Mouse (Mus musculus) limb, embryonic 14.5 days (tissue): ENCODE data around the gene Srf. TPM values are rescaled to one million over a fixed set of nuclear protein-coding genes. Genes with fewer than 3 reads are reported as not detected.

Source experiments
- ATAC-seq: fragments of 200-750 bp; cut with Nextera tagmentation; 2 replicates; pipeline ENCODE4 v1.8.0; 2017; ENCODE audit warnings: low read depth, moderate number of reproducible peaks, moderate TSS enrichment; ENCODE audit not compliant: low FRiP score
- DNase-seq: peaks from one replicate; pipeline ENCODE4 v3.0.0-alpha.2; 2015; ENCODE audit warnings: low spot score
- H3K27ac ChIP-seq: fragments of 300-500 bp; sonication (generic); replicated peaks from 2 replicates; pipeline ENCODE4 v1.5.1; 2014; ENCODE audit warnings: low read depth, mild to moderate bottlenecking, low read length, moderate library complexity, mixed read lengths
- H3K27me3 ChIP-seq: fragments of 300-500 bp; sonication (generic); 2 replicates; pipeline ENCODE4 v1.6.1; 2014; ENCODE audit warnings: low read length, mixed read lengths; ENCODE audit not compliant: control insufficient read depth, insufficient read depth
- H3K36me3 ChIP-seq: fragments of 300-500 bp; sonication (generic); 2 replicates; pipeline ENCODE4 v1.6.1; 2014; ENCODE audit warnings: mild to moderate bottlenecking, low read length, moderate library complexity, mixed read lengths; ENCODE audit not compliant: control insufficient read depth, insufficient read depth
- H3K4me1 ChIP-seq: fragments of 300-500 bp; sonication (generic); 2 replicates; pipeline ENCODE4 v1.6.1; 2014; ENCODE audit warnings: antibody characterized with exemption, low read length, mixed read lengths; ENCODE audit not compliant: control insufficient read depth, insufficient read depth
- H3K4me2 ChIP-seq: fragments of 300-500 bp; sonication (generic); replicated peaks from 2 replicates; pipeline ENCODE4 v1.6.1; 2014; ENCODE audit warnings: low read depth, mild to moderate bottlenecking, low read length, moderate library complexity; ENCODE audit not compliant: severe bottlenecking
- H3K4me3 ChIP-seq: fragments of 300-500 bp; sonication (generic); replicated peaks from 2 replicates; pipeline ENCODE4 v1.5.1; 2014; ENCODE audit warnings: low read length
- H3K9ac ChIP-seq: fragments of 300-500 bp; sonication (generic); 2 replicates; pipeline ENCODE4 v1.6.1; 2014; ENCODE audit warnings: mild to moderate bottlenecking, low read depth, low read length, moderate library complexity; ENCODE audit not compliant: severe bottlenecking
- H3K9me3 ChIP-seq: fragments of 300-500 bp; sonication (generic); 2 replicates; pipeline ENCODE4 v1.6.1; 2016; ENCODE audit warnings: low read length; ENCODE audit not compliant: control insufficient read depth
- POLR2A ChIP-seq: fragments of 200-500 bp; IDR thresholded peaks from 2 replicates; pipeline ENCODE4 v1.8.0; 2012; ENCODE audit warnings: inconsistent platforms, mild to moderate bottlenecking, moderate library complexity, borderline replicate concordance; ENCODE audit not compliant: insufficient read depth, insufficient read length; ENCODE audit errors: extremely low read depth
- WGBS: fragments of 180-500 bp; shearing (Covaris S2); extraction: QIAGEN DNeasy Blood & Tissue Kit; methylation state at CpG from one replicate; pipeline ENCODE4 v1.1.7; 2014; 5-methylcytosine and 5-hydroxymethylcytosine counted together
- polyA plus RNA-seq, 2 experiments: library from polyadenylated mRNA; depleted of rRNA in 1 of 2; stranded (reverse) in 1 of 2; unstranded in 1 of 2; fragments of >200 nt; fragmentation: Nextera tagmentation in 1 of 2; extraction: Ambion mirVana in 1 of 2; gene quantifications; 2 replicates each; pipeline versions ENCODE4 v1.2.1 to v1.2.3; 2012 to 2014

The Srf gene
- polyA plus RNA-seq, 2 experiments = 10.2 to 87.2 TPM

DNA sequence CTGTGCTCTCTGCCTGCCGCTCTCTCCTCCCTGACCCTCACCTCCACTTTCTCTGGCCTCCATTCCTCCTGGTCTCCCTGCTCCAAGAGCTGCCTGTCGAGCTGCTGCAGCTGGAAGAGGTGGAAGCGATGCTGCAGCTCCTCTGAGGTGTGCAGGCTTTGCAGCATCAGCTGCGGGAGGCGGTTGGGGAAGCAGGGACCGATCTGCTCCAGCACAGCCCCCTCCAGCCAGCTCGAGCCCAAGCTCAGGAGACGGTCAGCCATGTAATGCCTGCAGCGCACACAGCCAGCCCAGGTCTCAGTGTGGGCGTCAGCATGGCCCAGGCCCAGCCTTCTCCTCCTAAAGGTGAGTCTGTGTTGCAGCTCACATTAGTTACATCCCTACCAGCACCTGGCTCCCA, 36.0 kb downstream of the Srf start:
- DNase-seq = no peak
- 53% methylated on average over 10 of the region's 10 CpGs for WGBS
- peak overlapping the region; percentile 31; the same call in 1 of the 2 replicates for H3K9ac ChIP-seq
- H3K27me3 ChIP-seq = 0 out of 2 replicates have a peak, but pooled peaks cover 8% of the 10 kb centered on the region
- H3K4me2 ChIP-seq = peak overlapping the region; percentile 37
- H3K9me3 ChIP-seq = no peaks in the 10 kb centered on the region
- no peak overlapping the region for H3K27ac ChIP-seq
- H3K4me3 ChIP-seq = peak overlapping the region; percentile 2; the same call in 1 of the 2 replicates
- H3K4me1 ChIP-seq = no peaks in the 10 kb centered on the region
- TF ChIP-seq POLR2A = no peak
- H3K36me3 ChIP-seq = peaks cover 8% of the 10 kb centered on the region
- no peak for ATAC-seq

DNA sequence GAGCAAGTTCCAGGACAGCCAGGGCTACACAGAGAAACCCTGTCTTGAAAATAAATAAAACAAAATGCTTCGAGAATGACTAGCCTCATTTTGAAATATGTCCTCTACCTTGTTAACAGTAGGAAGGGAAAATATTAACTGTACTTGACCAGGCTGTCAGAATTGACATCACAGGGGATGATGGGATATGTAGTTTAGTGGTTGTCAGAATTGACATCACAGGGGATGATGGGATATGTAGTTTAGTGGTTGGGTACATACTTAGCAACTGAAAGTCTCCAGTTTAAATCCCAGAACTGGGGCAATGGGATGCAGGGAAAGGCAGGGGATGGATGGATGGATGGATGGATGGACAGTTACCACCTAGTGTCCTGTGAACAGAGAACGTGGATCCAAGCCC, 42.6 kb downstream of the Srf start:
- ATAC-seq (no peak), DNase-seq (no peak)
- no peak overlapping the region for H3K4me3 ChIP-seq
- H3K4me1 ChIP-seq = no peaks in the 10 kb centered on the region
- whole genome bisulfite sequencing = 55% methylated on average over 2 of the region's 2 CpGs
- peaks cover 6% of the 10 kb centered on the region; the same call in 1 of the 2 replicates for H3K36me3 ChIP-seq
- H3K27ac ChIP-seq = no peak overlapping the region
- H3K4me2 ChIP-seq = no peak overlapping the region
- H3K9me3 ChIP-seq = no peaks in the 10 kb centered on the region
- no peak overlapping the region for H3K9ac ChIP-seq
- no peaks in the 10 kb centered on the region for H3K27me3 ChIP-seq
- no peak for TF ChIP-seq POLR2A

DNA sequence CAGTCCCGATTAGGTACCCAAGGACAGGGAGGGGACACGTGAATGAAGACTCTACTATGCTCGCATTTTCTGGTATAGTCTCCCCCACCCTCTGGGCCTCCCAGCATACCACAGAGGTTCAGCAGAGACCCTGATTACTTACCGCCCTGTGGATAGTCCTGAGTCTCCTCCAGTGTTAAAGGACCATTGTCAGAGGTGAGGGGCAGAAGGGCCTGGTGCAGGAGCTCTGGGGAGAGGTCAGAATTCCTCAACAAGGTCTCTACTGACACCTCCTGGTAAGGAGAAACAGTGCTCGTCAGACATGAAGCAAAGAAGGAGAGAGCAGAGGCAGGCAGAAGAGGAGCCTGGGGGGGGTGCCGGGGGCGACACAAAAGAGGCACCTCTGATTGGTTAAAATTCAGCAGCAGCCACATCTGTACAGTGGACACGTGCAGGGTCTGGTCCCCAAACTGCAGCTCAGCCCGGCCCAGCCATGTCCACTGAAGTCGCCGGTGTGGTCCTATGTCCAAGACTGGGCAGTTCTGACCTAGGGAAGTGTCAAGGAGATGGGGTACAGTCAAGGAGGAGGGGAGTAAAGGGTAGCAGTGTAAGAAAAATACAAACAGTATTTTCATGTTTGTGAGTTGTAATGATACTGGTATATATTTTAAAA, 44.8 kb downstream of the Srf start:
- Histone ChIP-seq H3K27me3 (no peaks in the 10 kb centered on the region), H3K9ac (no peak overlapping the region), H3K4me2 (no peak overlapping the region), H3K27ac (no peak overlapping the region), H3K9me3 (no peaks in the 10 kb centered on the region), H3K4me1 (no peaks in the 10 kb centered on the region), H3K36me3 (no peaks in the 10 kb centered on the region), H3K4me3 (no peak overlapping the region)
- ATAC-seq = peak; percentile 46; the same call in 1 of the 2 replicates
- 50% methylated on average over 11 of the region's 11 CpGs for WGBS
- DNase-seq = peak; percentile 23
- no peak for TF ChIP-seq POLR2A

DNA sequence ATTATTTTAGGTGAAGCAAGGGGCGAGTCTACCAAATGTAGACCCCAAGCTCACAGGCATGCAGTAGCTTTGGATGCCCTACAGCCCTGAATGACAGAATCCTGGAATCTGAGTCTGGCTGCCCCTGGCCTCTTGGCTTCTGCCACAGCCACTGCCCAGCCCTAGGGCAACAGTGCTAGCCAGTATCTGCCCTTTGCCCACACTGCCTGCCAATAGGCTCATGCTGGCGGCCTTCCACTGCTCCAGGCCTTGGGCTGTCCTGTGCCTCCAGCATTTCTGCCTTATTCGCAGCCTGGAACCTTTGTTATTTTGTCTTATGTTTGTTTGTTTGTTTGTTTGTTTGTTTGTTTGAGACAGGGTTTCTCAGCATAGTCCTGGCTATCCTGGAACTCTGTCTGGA, 50.4 kb downstream of the Srf start:
- WGBS = 87% methylated on average over 3 of the region's 3 CpGs
- H3K27ac ChIP-seq = no peak overlapping the region
- no peak overlapping the region for H3K4me3 ChIP-seq
- no peaks in the 10 kb centered on the region for H3K36me3 ChIP-seq
- H3K4me2 ChIP-seq = no peak overlapping the region
- ATAC-seq (no peak), DNase-seq (no peak)
- no peaks in the 10 kb centered on the region for H3K4me1 ChIP-seq
- no peaks in the 10 kb centered on the region for H3K9me3 ChIP-seq
- no peak overlapping the region for H3K9ac ChIP-seq
- no peaks in the 10 kb centered on the region for H3K27me3 ChIP-seq
- no peak for TF ChIP-seq POLR2A

DNA sequence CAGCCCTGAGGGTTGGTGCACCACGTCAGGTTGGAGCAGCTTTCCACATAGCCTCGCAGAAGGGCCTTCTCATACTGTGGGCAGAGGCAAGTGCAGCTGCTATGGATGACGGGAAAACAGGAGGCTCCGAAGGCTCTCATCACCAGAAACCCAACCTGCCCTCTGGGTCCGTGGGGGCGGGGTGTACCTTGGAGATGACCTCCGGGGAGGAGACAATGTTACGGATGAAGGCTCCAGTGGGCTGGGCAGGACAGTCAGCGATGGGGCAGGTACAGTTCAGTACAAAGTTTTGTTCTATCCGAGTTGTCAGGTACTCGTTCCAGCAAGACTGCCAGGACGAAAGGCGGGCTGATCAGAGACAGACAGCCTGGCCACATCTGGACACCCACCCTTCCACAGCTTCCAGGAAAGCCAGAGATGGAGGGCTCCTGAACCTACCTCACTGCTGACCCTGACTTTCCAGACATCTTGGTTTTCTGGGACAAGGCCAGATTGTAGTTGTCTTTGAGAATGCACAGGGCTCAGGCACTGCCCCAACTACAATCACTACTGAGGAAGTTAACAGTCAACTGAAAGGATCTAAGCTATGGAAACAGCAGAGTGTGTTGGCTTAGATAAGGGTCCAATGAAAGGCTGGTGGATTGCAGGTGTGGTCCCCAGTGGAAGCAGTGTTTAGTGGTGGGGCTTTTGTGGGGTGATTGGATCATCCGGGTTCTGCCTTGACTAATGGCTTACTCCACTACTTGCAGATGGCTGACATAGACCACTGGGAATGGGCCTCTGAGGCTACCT, 51.9 kb downstream of the Srf start:
- Histone ChIP-seq H3K36me3 (peaks cover under 1% of the 10 kb centered on the region; the same call in 1 of the 2 replicates), H3K27me3 (no peaks in the 10 kb centered on the region), H3K4me1 (no peaks in the 10 kb centered on the region), H3K27ac (no peak overlapping the region), H3K9me3 (no peaks in the 10 kb centered on the region), H3K4me3 (no peak overlapping the region), H3K9ac (peak overlapping the region; percentile 7; the same call in 1 of the 2 replicates), H3K4me2 (no peak overlapping the region)
- no peak for ATAC-seq
- no peak for TF ChIP-seq POLR2A
- no peak for DNase-seq
- WGBS = 73% methylated on average over 14 of the region's 14 CpGs
